Mouse (Mus musculus): Measurements from ENCODE around the gene Pank1.

DNA sequence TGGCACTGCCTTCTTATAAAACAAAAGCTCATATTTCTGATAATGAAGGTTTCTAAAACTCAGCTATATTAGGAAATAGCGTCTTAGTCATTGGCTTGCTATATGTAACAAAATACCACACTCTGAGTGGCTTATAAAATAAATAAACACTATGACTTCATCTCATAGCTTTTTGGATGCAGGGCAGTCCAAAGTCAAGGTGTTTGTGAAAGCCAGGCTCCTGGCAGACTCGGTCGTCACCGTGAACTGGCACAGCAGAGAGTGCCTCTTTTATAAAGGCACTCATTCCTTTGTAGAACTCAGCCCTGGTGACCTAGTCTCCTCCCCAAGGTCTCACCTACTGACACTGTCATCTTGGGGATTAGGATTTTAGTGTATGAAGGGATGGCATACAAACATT lies 66.5 kb downstream of the Pank1 start:
- no peak for TF ChIP-seq GATA1 (IDR thresholded peaks at IDR 0.05; ENCODE audit: low read length)
- TF ChIP-seq TAL1 (IDR thresholded peaks at IDR 0.05; ENCODE audit: low read length) = no peak
